Mouse (Mus musculus) lung, adult 2 months (tissue): ENCODE data around the gene She. TPM values are rescaled to one million over a fixed set of nuclear protein-coding genes. Genes with fewer than 3 reads are reported as not detected.

ENCODE experiments used
- DNase-seq: peaks from one replicate; pipeline ENCODE4 v3.0.0; 2022
- H3K4me1 ChIP-seq: fragments of 200-500 bp; 2 replicates; pipeline ENCODE4 v1.6.1; 2011; ENCODE audit warnings: low read length; ENCODE audit not compliant: control insufficient read depth, insufficient read depth
- H3K4me3 ChIP-seq: fragments of 200-500 bp; replicated peaks from 2 replicates; pipeline ENCODE3; 2011; ENCODE audit warnings: low read depth, mild to moderate bottlenecking, control low read depth, low read length; ENCODE audit errors: extremely low read depth
- CTCF ChIP-seq: fragments of 200-500 bp; IDR thresholded peaks from 2 replicates; pipeline ENCODE4 v1.5.1; 2011; ENCODE audit warnings: mild to moderate bottlenecking, low read length, control low read depth; ENCODE audit not compliant: insufficient read depth
- POLR2A ChIP-seq: fragments of 200-500 bp; IDR thresholded peaks from 2 replicates; pipeline ENCODE4 v1.6.1; 2011; ENCODE audit warnings: low read depth, mild to moderate bottlenecking, control low read depth, low read length, borderline replicate concordance; ENCODE audit errors: extremely low read depth
- whole genome bisulfite sequencing: fragments of 180-500 bp; shearing (Covaris S2); methylation state at CpG from one replicate; pipeline ENCODE4 v1.1.7; 2018; 5-methylcytosine and 5-hydroxymethylcytosine counted together
- polyA plus RNA-seq: library from polyadenylated mRNA; depleted of rRNA; stranded (reverse); fragments of >200 nt; gene quantifications from 2 replicates; pipeline ENCODE4 v1.2.3, GENCODE M21; 2012

Gene She
- polyA plus RNA-seq, 1 experiment, result 15.1 TPM

- Histone ChIP-seq H3K4me1 (peaks cover 13% of the 10 kb centered on the region; the same call in 1 of the 2 replicates), H3K4me3 (no peak overlapping the region)
- WGBS, result 76% methylated on average over 9 of the region's 9 CpGs
- DNase-seq, result no peak
- no peak for TF ChIP-seq CTCF
- TF ChIP-seq POLR2A, result no peak
These were observed 37.8 kb downstream of the She start for GRCm38 (mm10) chr3:89868956-89869355.

GRCm38 (mm10) chr3:89869556-89869955 lies 38.4 kb downstream of the She start:
- DNase-seq, result no peak
- TF ChIP-seq CTCF (no peak), POLR2A (no peak)
- H3K4me3 ChIP-seq, result no peak overlapping the region
- WGBS, result 76% methylated on average over 9 of the region's 9 CpGs
- H3K4me1 ChIP-seq, result peaks cover 12% of the 10 kb centered on the region; the same call in 1 of the 2 replicates

- TF ChIP-seq POLR2A (no peak), CTCF (no peak)
- Histone ChIP-seq H3K4me3 (no peak overlapping the region), H3K4me1 (peaks cover 7% of the 10 kb centered on the region; the same call in 1 of the 2 replicates)
- whole genome bisulfite sequencing, result 72% methylated on average over 22 of the region's 22 CpGs
- DNase-seq, result no peak
These were observed 39.5 kb downstream of the She start for GRCm38 (mm10) chr3:89870472-89871271.

GRCm38 (mm10) chr3:89871339-89871914 lies 40.3 kb downstream of the She start:
- Histone ChIP-seq H3K4me1 (peaks cover 7% of the 10 kb centered on the region; the same call in 1 of the 2 replicates), H3K4me3 (no peak overlapping the region)
- TF ChIP-seq POLR2A, result no peak
- TF ChIP-seq CTCF, result no peak
- DNase-seq, result no peak
- WGBS, result 67% methylated on average over 8 of the region's 8 CpGs

DNA sequence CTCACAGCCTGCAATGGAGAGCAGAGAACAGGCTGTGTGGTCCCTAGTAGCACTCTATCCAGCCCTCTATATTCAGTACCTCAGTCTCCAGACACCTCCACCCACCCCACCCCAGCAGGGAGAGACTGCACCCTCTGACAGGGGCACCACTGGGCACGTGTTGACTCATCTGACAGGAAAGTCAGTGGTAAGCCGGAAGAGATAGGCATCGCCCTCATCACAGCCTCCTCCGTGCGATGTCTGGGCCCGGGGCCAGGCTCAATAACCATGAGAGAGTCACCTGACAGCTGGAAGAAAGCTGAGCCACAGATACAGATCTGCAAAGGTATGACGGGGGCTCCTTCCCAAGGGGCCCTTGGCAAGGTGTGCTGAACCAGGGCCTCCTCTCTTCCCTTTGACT lies 41.0 kb downstream of the She start:
- TF ChIP-seq CTCF (no peak), POLR2A (no peak)
- Histone ChIP-seq H3K4me3 (no peak overlapping the region), H3K4me1 (peaks cover 7% of the 10 kb centered on the region; the same call in 1 of the 2 replicates)
- peak; percentile 46 for DNase-seq
- 23% methylated on average over 7 of the region's 7 CpGs for WGBS

DNA sequence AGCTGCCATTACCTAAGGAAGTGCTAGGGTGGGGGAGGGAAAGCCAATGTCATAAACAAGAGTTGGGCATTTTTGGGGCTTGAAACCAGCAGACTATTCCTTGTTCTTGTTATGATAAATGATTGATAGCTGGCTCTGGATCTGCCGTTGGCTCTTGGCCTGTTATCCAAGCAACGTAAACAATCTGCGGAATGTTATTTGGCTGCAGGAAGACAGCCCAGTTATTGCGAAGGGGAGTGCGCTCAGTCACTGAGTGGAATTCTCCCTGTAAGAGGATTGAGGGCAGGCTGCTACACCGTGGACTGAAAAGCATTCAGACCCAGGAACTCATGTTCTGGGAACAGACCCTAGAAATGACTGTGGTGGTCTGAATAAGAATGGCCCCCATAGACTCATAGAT lies 41.5 kb downstream of the She start:
- DNase-seq, result peak; percentile 45
- 22% methylated on average over 6 of the region's 6 CpGs for WGBS
- Histone ChIP-seq H3K4me1 (peaks cover 7% of the 10 kb centered on the region; the same call in 1 of the 2 replicates), H3K4me3 (no peak overlapping the region)
- no peak for TF ChIP-seq POLR2A
- TF ChIP-seq CTCF, result no peak

- WGBS, result 83% methylated on average over 5 of the region's 5 CpGs
- Histone ChIP-seq H3K4me1 (peaks cover 10% of the 10 kb centered on the region; the same call in 1 of the 2 replicates), H3K4me3 (no peak overlapping the region)
- TF ChIP-seq POLR2A, result no peak
- no peak for TF ChIP-seq CTCF
- DNase-seq, result no peak
These were observed 42.9 kb downstream of the She start for GRCm38 (mm10) chr3:89874076-89874475.

DNA sequence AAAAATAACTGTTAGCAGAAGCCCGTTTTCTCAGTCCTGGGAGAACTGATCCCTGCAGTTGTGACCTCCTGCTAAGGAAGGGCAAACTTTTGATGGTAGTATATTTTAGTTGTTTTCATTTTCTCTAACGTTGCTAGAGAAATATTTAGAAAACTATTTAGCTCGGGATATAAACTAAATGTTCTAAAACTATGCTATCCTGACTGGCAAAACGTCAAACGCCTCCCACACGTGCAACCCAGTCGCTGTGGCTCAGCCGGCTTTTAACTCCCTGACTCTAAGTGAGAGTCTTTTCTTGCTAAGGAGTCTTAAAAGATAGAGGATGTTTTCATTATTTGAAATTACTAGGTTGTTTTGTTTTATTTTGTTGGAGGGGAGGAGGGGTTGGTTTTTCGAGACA lies 43.9 kb downstream of the She start:
- peaks cover 10% of the 10 kb centered on the region; the same call in 1 of the 2 replicates for H3K4me1 ChIP-seq
- no peak for TF ChIP-seq CTCF
- no peak for TF ChIP-seq POLR2A
- DNase-seq, result no peak
- 65% methylated on average over 9 of the region's 9 CpGs for WGBS
- H3K4me3 ChIP-seq, result no peak overlapping the region

DNA sequence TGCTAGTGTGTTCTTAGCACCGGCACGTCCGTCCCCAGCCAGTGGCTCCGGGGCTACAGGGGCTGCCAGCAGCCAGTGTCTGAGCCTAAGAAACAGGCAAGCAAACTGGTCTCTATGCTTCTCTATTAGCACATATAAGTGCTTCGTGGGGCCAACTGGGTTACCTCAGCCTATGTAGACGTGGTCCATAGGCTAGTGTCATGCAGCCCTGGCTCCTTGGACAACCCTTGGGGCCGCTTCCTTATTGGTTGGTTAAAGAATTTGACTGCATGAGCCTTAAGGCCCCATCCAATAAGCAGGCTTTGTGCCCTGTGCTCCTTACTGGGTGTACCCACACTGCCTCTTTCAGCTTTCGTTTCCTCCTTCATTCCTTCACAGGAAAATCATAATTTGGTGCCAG lies 44.6 kb downstream of the She start:
- no peak overlapping the region for H3K4me3 ChIP-seq
- peaks cover 10% of the 10 kb centered on the region; the same call in 1 of the 2 replicates for H3K4me1 ChIP-seq
- no peak for TF ChIP-seq CTCF
- TF ChIP-seq POLR2A, result no peak
- WGBS, result 90% methylated on average over 8 of the region's 8 CpGs
- no peak for DNase-seq
